Mouse (Mus musculus): ENCODE data around the gene Cenpi. TPM values are rescaled to one million over a fixed set of nuclear protein-coding genes. Genes with fewer than 3 reads are reported as not detected.

The Cenpi gene
- polyA plus RNA-seq, 1 experiment from 2014 or later, result 31.3 TPM

GRCm38 (mm10) chrX:134371279-134371678, 63.4 kb downstream of the Cenpi start:
- H3K9me3 ChIP-seq (replicated peaks), result no peaks in the 10 kb centered on the region
- peaks cover 30% of the 10 kb centered on the region for H3K27me3 ChIP-seq (ENCODE audit: low read depth, poor library complexity, severe bottlenecking)
- 32% methylated on average over 2 of the region's 2 CpGs for WGBS
- no peaks in the 10 kb centered on the region for H3K36me3 ChIP-seq
- no peak overlapping the region for H3K27ac ChIP-seq (replicated peaks)
- H3K4me1 ChIP-seq, result no peaks in the 10 kb centered on the region
- DNase-seq (ENCODE audit: low spot score), result no peak
- H3K4me3 ChIP-seq, result no peak overlapping the region

GRCm38 (mm10) chrX:134374190-134374589, 66.3 kb downstream of the Cenpi start:
- Histone ChIP-seq H3K4me1 (no peaks in the 10 kb centered on the region), H3K9me3 (replicated peaks) (no peaks in the 10 kb centered on the region), H3K27me3 (ENCODE audit: low read depth, poor library complexity, severe bottlenecking) (peaks cover 18% of the 10 kb centered on the region; the same call in 1 of the 2 replicates), H3K36me3 (no peaks in the 10 kb centered on the region), H3K4me3 (no peak overlapping the region), H3K27ac (replicated peaks) (no peak overlapping the region)
- 73% methylated on average over 1 of the region's 1 CpGs for WGBS
- no peak for DNase-seq (ENCODE audit: low spot score)

GRCm38 (mm10) chrX:134384896-134385295, 77.0 kb downstream of the Cenpi start:
- H3K4me1 ChIP-seq, result no peaks in the 10 kb centered on the region
- no peaks in the 10 kb centered on the region for H3K36me3 ChIP-seq
- H3K4me3 ChIP-seq, result no peak overlapping the region
- H3K27ac ChIP-seq (replicated peaks), result no peak overlapping the region
- DNase-seq (ENCODE audit: low spot score), result no peak
- WGBS, result 91% methylated on average over 6 of the region's 6 CpGs
- peaks cover 20% of the 10 kb centered on the region for H3K27me3 ChIP-seq (ENCODE audit: low read depth, poor library complexity, severe bottlenecking)
- H3K9me3 ChIP-seq (replicated peaks), result no peaks in the 10 kb centered on the region

- 76% methylated on average over 2 of the region's 2 CpGs for WGBS
- Histone ChIP-seq H3K27me3 (ENCODE audit: low read depth, poor library complexity, severe bottlenecking) (peaks cover 45% of the 10 kb centered on the region), H3K27ac (replicated peaks) (no peak overlapping the region), H3K36me3 (no peaks in the 10 kb centered on the region), H3K9me3 (replicated peaks) (no peaks in the 10 kb centered on the region), H3K4me3 (no peak overlapping the region), H3K4me1 (no peaks in the 10 kb centered on the region; the same call in 1 of the 2 replicates)
- no peak for DNase-seq (ENCODE audit: low spot score)
These were observed 91.1 kb downstream of the Cenpi start for GRCm38 (mm10) chrX:134398972-134399371.

- peak within 1 kb of the TSS; percentile 81 for H3K27ac ChIP-seq (replicated peaks)
- peaks cover 13% of the 10 kb centered on the region; the same call in 1 of the 2 replicates for H3K4me1 ChIP-seq
- peak within 1 kb of the TSS; percentile 49 for H3K4me3 ChIP-seq
- H3K36me3 ChIP-seq, result no peaks in the 10 kb centered on the region
- 30% methylated on average over 15 of the region's 15 CpGs for WGBS
- DNase-seq (ENCODE audit: low spot score), result peak; percentile 39
- no peaks in the 10 kb centered on the region for H3K9me3 ChIP-seq (replicated peaks)
- H3K27me3 ChIP-seq (ENCODE audit: low read depth, poor library complexity, severe bottlenecking), result peaks cover 69% of the 10 kb centered on the region
These were observed 96.1 kb downstream of the Cenpi start, which contains the start of gene Drp2 for GRCm38 (mm10) chrX:134403863-134404583. TSS of gene Drp2 (plus strand) at chrX:134404551.

GRCm38 (mm10) chrX:134404584-134404955, 96.7 kb downstream of the Cenpi start:
- 30% methylated on average over 12 of the region's 14 CpGs for WGBS
- DNase-seq (ENCODE audit: low spot score), result peak; percentile 37
- H3K9me3 ChIP-seq (replicated peaks), result no peaks in the 10 kb centered on the region
- peak overlapping the region; percentile 49 for H3K4me3 ChIP-seq
- H3K27ac ChIP-seq (replicated peaks), result peak overlapping the region; percentile 81
- peaks cover 13% of the 10 kb centered on the region; the same call in 1 of the 2 replicates for H3K4me1 ChIP-seq
- H3K36me3 ChIP-seq, result no peaks in the 10 kb centered on the region
- peaks cover 74% of the 10 kb centered on the region for H3K27me3 ChIP-seq (ENCODE audit: low read depth, poor library complexity, severe bottlenecking)

GRCm38 (mm10) chrX:134409354-134409900, 101.5 kb downstream of the Cenpi start:
- H3K27me3 ChIP-seq (ENCODE audit: low read depth, poor library complexity, severe bottlenecking), result peaks cover 39% of the 10 kb centered on the region
- H3K4me3 ChIP-seq, result no peak overlapping the region
- no peaks in the 10 kb centered on the region for H3K9me3 ChIP-seq (replicated peaks)
- peaks cover 13% of the 10 kb centered on the region; the same call in 1 of the 2 replicates for H3K4me1 ChIP-seq
- no peak overlapping the region for H3K27ac ChIP-seq (replicated peaks)
- no peak for DNase-seq (ENCODE audit: low spot score)
- 91% methylated on average over 6 of the region's 6 CpGs for WGBS
- H3K36me3 ChIP-seq, result no peaks in the 10 kb centered on the region

GRCm38 (mm10) chrX:134412096-134412495, 104.2 kb downstream of the Cenpi start:
- no peak overlapping the region for H3K27ac ChIP-seq (replicated peaks)

More at GRCm38 (mm10) chrX:134412096-134412495, 104.2 kb downstream of the Cenpi start:
- 85% methylated on average over 1 of the region's 1 CpGs for WGBS
- no peaks in the 10 kb centered on the region for H3K36me3 ChIP-seq
- H3K9me3 ChIP-seq (replicated peaks), result no peaks in the 10 kb centered on the region
- H3K4me1 ChIP-seq, result no peaks in the 10 kb centered on the region
- DNase-seq (ENCODE audit: low spot score), result no peak
- peaks cover 13% of the 10 kb centered on the region; the same call in 1 of the 2 replicates for H3K27me3 ChIP-seq (ENCODE audit: low read depth, poor library complexity, severe bottlenecking)
- no peak overlapping the region for H3K4me3 ChIP-seq

Other genes starting within 250 kb of the Cenpi start
- gene Cstf2, start 248.9 kb upstream of the Cenpi start, polyA plus RNA-seq (2016; fragmentation: Nextera tagmentation; extraction: Ambion mirVana), result 63.6 and 67.9 TPM in 2 replicates
- 0.05 TPM in 2 replicates for gene Xkrx, start 146.0 kb upstream of the Cenpi start, polyA plus RNA-seq (2016; fragmentation: Nextera tagmentation; extraction: Ambion mirVana)
- not detected in 2 replicates for gene Arl13a, start 120.6 kb upstream of the Cenpi start, polyA plus RNA-seq (2016; fragmentation: Nextera tagmentation; extraction: Ambion mirVana)
- gene Nox1, start 86.1 kb upstream of the Cenpi start, polyA plus RNA-seq (2016; fragmentation: Nextera tagmentation; extraction: Ambion mirVana), result not detected in 2 replicates
- gene Trmt2b, start 31.1 kb upstream of the Cenpi start, polyA plus RNA-seq (2016; fragmentation: Nextera tagmentation; extraction: Ambion mirVana), result 7.6 and 8.4 TPM in 2 replicates
- 10.7 and 18.4 TPM in 2 replicates for gene Tmem35a, start 12.9 kb upstream of the Cenpi start, polyA plus RNA-seq (2016; fragmentation: Nextera tagmentation; extraction: Ambion mirVana)
- gene Drp2, start 96.5 kb downstream of the Cenpi start, polyA plus RNA-seq (2016; fragmentation: Nextera tagmentation; extraction: Ambion mirVana), result 4.6 and 7.9 TPM in 2 replicates
- not detected in 2 replicates for gene Taf7l, start 168.4 kb downstream of the Cenpi start, polyA plus RNA-seq (2016; fragmentation: Nextera tagmentation; extraction: Ambion mirVana)
- 83.6 and 105 TPM in 2 replicates for gene Timm8a1, start 233.8 kb downstream of the Cenpi start, polyA plus RNA-seq (2016; fragmentation: Nextera tagmentation; extraction: Ambion mirVana)

Measured in midbrain, embryonic 10.5 days (tissue).